Mouse (Mus musculus) cerebral cortex, adult 2 months (tissue): ENCODE measurements around the gene Gm10720.

Experiments used
- WGBS: fragments of 180-500 bp; shearing (Covaris S2); methylation state at CpG from one replicate; pipeline ENCODE4 v1.1.7; 2018; 5-methylcytosine and 5-hydroxymethylcytosine counted together

The Gm10720 gene

DNA sequence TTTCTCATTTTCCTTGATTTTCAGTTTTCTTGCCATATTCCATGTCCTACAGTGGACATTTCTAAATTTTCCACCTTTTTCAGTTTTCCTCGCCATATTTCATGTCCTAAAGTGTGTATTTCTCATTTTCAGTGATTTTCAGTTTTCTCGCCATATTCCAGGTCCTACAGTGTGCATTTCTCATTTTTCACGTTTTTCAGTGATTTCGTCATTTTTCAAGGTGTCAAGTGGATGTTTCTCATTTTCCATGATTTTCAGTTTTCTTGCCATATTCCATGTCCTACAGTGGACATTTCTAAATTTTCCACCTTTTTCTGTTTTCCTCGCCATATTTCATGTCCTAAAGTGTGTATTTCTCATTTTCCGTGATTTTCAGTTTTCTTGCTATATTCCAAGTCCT is 10.2 kb downstream of the Gm10720 start:
- 75% methylated on average over 5 of the region's 6 CpGs for WGBS

DNA sequence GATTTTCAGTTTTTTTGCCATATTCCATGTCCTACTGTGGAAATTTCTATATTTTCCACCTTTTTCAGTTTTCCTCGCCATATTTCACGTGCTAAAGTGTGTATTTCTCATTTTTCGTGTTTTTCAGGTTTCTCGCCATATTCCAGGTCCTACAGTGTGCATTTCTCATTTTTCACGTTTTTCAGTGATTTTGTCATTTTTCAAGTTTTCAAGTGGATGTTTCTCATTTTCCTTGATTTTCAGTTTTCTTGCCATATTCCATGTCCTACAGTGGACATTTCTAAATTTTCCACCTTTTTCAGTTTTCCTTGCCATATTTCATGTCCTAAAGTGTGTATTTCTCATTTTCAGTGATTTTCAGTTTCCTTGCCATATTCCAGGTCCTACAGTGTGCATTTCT is 10.7 kb downstream of the Gm10720 start:
- WGBS, result 75% methylated on average over 5 of the region's 5 CpGs

DNA sequence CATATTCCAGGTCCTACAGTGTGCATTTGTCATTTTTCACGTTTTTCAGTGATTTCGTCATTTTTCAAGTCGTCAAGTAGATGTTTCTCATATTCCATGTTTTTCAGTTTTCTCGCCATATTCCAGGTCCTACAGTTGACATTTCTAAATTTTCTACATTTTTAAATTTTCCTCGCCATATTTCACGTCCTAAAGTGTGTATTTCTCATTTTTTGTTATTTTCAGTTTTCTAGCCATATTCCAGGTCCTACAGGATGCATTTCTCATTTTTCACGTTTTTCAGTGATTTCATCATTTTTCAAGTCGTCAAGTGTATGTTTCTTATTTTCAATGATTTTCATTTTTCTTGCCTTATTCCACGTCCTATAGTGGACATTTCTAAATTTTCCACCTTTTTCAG is 11.3 kb downstream of the Gm10720 start:
- 69% methylated on average over 9 of the region's 9 CpGs for WGBS

DNA sequence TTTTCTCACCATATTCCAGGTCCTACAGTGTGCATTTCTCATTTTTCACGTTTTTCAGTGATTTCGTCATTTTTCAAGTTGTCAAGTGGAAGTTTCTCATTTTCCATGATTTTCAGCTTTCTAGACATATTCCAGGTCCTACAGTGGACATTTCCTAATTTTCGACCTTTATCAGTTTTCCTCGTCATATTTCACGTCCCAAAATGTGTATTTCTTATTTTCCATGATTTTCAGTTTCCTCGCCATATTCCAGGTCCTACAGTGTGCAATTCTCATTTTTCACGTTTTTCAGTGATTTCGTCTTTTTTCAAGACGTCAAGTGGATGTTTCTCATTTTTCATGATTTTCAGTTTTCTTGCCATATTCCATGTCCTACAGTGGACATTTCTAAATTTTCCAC is 11.7 kb downstream of the Gm10720 start:
- 74% methylated on average over 9 of the region's 9 CpGs for WGBS

DNA sequence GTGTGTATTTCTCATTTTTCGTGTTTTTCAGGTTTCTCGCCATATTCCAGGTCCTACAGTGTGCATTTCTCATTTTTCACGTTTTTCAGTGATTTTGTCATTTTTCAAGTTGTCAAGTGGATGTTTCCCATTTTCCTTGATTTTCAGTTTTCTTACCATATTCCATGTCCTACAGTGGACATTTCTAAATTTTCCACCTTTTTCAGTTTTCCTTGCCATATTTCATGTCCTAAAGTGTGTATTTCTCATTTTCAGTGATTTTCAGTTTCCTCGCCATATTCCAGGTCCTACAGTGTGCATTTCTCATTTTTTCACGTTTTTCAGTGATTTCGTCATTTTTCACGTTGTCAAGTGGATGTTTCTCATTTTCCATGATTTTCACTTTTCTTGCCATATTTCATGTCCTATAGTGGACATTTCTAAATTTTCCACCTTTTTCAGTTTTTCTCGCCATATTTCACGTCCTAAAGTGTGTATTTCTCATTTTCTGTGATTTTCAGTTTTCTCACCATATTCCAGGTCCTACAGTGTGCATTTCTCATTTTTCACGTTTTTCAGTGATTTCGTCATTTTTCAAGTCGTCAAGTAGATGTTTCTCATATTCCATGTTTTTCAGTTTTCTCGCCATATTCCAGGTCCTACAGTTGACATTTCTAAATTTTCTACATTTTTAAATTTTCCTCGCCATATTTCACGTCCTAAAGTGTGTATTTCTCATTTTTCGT is 14.0 kb downstream of the Gm10720 start:
- 62% methylated on average over 13 of the region's 16 CpGs for WGBS

DNA sequence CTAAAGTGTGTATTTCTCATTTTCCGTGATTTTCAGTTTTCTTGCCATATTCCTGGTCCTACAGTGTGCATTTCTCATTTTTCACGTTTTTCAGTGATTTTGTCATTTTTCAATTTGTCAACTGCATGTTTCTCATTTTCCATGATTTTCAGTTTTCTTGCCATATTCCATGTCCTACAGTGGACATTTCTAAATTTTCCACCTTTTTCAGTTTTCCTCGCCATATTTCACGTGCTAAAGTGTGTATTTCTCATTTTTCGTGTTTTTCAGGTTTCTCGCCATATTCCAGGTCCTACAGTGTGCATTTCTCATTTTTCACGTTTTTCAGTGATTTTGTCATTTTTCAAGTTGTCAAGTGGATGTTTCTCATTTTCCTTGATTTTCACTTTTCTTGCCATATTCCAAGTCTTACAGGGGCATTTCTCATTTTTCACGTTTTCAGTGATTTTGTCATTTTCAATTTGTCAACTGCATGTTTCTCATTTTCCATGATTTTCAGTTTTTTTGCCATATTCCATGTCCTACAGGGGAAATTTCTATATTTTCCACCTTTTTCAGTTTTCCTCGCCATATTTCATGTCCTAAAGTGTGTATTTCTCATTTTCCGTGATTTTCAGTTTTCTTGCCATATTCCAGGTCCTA is 15.3 kb downstream of the Gm10720 start:
- WGBS, result 67% methylated on average over 2 of the region's 10 CpGs

DNA sequence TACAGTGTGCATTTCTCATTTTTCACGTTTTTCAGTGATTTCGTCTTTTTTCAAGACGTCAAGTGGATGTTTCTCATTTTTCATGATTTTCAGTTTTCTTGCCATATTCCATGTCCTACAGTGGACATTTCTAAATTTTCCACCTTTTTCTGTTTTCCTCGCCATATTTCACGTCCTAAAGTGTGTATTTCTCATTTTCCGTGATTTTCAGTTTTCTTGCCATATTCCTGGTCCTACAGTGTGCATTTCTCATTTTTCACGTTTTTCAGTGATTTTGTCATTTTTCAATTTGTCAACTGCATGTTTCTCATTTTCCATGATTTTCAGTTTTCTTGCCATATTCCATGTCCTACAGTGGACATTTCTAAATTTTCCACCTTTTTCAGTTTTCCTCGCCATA is 18.8 kb downstream of the Gm10720 start, which contains the start of gene Gm17535:
Gene Gm17535, plus strand, starts transcription at position 301 of the 400 bp plus-strand sequence.
- 40% methylated on average over 1 of the region's 8 CpGs for WGBS

DNA sequence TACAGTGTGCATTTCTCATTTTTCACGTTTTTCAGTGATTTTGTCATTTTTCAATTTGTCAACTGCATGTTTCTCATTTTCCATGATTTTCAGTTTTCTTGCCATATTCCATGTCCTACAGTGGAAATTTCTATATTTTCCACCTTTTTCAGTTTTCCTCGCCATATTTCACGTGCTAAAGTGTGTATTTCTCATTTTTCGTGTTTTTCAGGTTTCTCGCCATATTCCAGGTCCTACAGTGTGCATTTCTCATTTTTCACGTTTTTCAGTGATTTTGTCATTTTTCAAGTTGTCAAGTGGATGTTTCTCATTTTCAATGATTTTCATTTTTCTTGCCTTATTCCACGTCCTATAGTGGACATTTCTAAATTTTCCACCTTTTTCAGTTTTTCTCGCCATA is 21.1 kb downstream of the Gm10720 start, which contains the start of gene Gm10715:
Gene Gm10715, plus strand, starts transcription at position 301 of the 400 bp plus-strand sequence.
- 81% methylated on average over 8 of the region's 8 CpGs for WGBS

DNA sequence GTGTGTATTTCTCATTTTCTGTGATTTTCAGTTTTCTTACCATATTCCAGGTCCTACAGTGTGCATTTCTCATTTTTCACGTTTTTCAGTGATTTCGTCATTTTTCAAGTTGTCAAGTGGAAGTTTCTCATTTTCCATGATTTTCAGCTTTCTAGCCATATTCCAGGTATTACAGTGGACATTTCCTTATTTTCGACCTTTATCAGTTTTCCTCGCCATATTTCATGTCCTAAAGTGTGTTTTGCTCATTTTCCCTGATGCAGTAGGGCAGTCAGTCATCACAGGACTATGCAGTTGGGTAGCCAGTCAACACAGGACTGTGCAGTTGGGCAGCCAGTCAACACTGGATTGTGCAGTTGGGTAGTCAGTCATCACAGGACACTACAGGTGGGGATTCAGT is 22.7 kb downstream of the Gm10720 start:
- 66% methylated on average over 4 of the region's 4 CpGs for WGBS
